Mouse (Mus musculus) large intestine, adult 2 months (tissue): ENCODE measurements around the gene Vmn1r72. TPM values are rescaled to one million over a fixed set of nuclear protein-coding genes. Genes with fewer than 3 reads are reported as not detected.
"Not testable (repeated sequence)": the region's sequence is repeated elsewhere in the genome, so short reads cannot be mapped to it uniquely, and the experiment has no call there.

Experiments used
- DNase-seq: peaks from one replicate; pipeline ENCODE4 v3.0.0-alpha.2; 2012; ENCODE audit warnings: low read depth, low spot score
- WGBS: fragments of 180-500 bp; shearing (Covaris S2); methylation state at CpG from one replicate; pipeline ENCODE4 v1.1.7; 2018; 5-methylcytosine and 5-hydroxymethylcytosine counted together
- polyA plus RNA-seq: library from polyadenylated mRNA; depleted of rRNA; stranded (reverse); fragments of >200 nt; gene quantifications from 2 replicates; pipeline ENCODE4 v1.2.3, GENCODE M21; 2012; rRNA removed

Vmn1r72 gene
- not detected in 2 replicates for polyA plus RNA-seq

DNA sequence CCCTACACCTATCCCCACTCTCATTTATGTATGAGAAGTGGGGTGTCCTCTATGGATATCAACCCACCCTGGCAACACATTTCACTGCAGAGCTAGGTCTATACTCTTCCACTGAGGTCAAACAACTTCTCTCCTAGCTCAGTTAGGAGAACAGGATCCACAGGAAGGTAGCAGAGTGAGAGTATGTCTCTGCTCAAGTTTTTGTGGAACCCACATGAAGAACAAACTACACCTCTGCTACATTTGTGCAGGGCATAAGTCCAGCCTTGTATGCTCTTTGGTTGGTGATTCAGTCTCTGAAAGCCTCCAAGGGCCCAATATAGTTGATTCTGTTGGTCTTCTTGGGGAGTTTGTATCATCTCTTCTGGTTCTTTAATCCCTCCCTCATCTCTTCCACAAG lies at the start of gene Vmn1r72:
Gene Vmn1r72 (minus strand): TSS at position 101 of the 400 bp plus-strand sequence.
- DNase-seq, result not testable (repeated sequence)

- not testable (repeated sequence) for DNase-seq
- 21% methylated on average over 8 of the region's 8 CpGs for WGBS
Measured at GRCm38 (mm10) chr7:11617082-11617481, 62.9 kb downstream of the Vmn1r72 start.

Other genes starting within 250 kb of the Vmn1r72 start
- gene Zscan4-ps2, start 165.8 kb downstream of the Vmn1r72 start, polyA plus RNA-seq, result not detected in 2 replicates
- not detected in 2 replicates for gene Zscan4-ps3, start 70.8 kb downstream of the Vmn1r72 start, polyA plus RNA-seq
- gene Vmn1r73, start 50.1 kb upstream of the Vmn1r72 start, polyA plus RNA-seq, result not detected in 2 replicates
- gene Vmn1r74, start 153.8 kb upstream of the Vmn1r72 start, polyA plus RNA-seq, result not detected in 2 replicates
- gene Vmn1r75, start 194.5 kb upstream of the Vmn1r72 start, polyA plus RNA-seq, result not detected in 2 replicates